Mouse (Mus musculus) lung, adult 10 weeks (tissue): ENCODE measurements around the gene Gm30083. TPM values are rescaled to one million over a fixed set of nuclear protein-coding genes. Genes with fewer than 3 reads are reported as not detected.

Experiments used
- polyA plus RNA-seq: library from polyadenylated mRNA; stranded (reverse); fragments of 350-450 nt; fragmentation: Illumina TruSeq; extraction: RNeasy Lipid Tissue Mini Kit (QIAGEN cat#74804); gene quantifications from one replicate; pipeline ENCODE4 v1.2.3, GENCODE M21; 2014; ENCODE audit warnings: low read depth, low replicate concordance; ENCODE audit not compliant: insufficient read depth

Gm30083 gene
- not detected for polyA plus RNA-seq

GRCm38 (mm10) chr14:34015063-34015462 lies at the start of gene Gm30083:
Gene Gm30083, minus strand, starts transcription at chr14:34015182.

GRCm38 (mm10) chr14:34052516-34052915 lies 37.5 kb upstream of the Gm30083 start, which contains the start of gene Antxrl:
Gene Antxrl, plus strand, starts transcription at chr14:34052707.

DNA sequence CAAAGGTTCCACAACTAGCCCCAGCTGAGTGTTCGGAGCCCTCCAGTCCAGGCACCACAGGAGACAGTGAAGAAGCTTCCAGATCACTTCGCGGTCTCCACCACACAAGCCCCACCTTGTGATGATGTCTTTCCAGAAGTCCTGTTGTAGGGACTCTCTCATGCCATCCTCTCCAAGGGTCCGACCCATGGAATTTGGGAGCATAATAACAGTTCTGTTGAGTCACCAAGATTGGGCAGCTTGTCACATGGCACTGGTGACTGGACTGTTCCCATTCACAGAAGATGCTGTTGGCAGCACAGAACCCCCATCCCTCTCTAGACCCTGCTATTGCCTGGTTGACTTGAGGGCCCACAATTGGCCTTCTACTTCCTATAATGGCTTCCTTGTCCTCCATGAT lies 1.4 kb upstream of the Gm30083 start, which contains the start of gene Gm5460:
Gene Gm5460 (plus strand): TSS at position 378 of the 400 bp plus-strand sequence.

GRCm38 (mm10) chr14:33978604-33979059 lies 36.4 kb downstream of the Gm30083 start, which contains the start of gene Zfp488:
Gene Zfp488, minus strand, starts transcription at chr14:33978764.

GRCm38 (mm10) chr14:33953761-33954160 lies 61.2 kb downstream of the Gm30083 start, which contains the start of gene Rbp3:
Gene Rbp3, plus strand, starts transcription at chr14:33954003.

DNA sequence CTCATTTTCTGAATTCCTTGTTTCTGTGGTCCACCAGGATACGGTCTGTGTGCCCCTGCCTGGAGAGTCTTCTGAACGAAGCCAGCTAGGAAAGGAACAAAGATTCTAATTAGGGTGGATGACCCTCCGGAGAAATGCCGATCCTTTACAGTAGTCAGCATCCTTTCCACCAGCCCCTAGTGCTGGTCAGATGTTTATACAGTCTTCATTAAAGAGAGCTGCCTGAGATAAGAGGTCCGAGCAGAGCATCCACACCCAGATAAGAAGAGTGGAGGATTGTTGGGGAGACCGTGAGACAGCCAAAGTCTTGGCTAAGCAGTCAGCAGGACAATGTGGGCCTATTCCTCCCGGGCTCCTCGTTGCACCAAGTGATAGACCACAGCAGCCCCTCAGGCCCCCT lies 74.2 kb downstream of the Gm30083 start, which contains the start of gene Gdf2:
Gene Gdf2 (plus strand): TSS at position 301 of the 400 bp plus-strand sequence.

Other genes starting within 250 kb of the Gm30083 start
- 2.9 TPM for gene Gdf10, start 91.6 kb downstream of the Gm30083 start, polyA plus RNA-seq
- 0.22 TPM for gene Gdf2, start 74.1 kb downstream of the Gm30083 start, polyA plus RNA-seq
- gene Rbp3, start 61.2 kb downstream of the Gm30083 start, polyA plus RNA-seq = not detected
- gene Zfp488, start 36.4 kb downstream of the Gm30083 start, polyA plus RNA-seq = not detected
- not detected for gene Gm5460, start 1.6 kb upstream of the Gm30083 start, polyA plus RNA-seq
- not detected for gene Antxrl, start 37.5 kb upstream of the Gm30083 start, polyA plus RNA-seq
- 21.6 TPM for gene Anxa8, start 70.8 kb upstream of the Gm30083 start, polyA plus RNA-seq
- gene A630023A22Rik, start 87.6 kb upstream of the Gm30083 start, polyA plus RNA-seq = 0.50 TPM
- 0.12 TPM for gene Npy4r, start 137.3 kb upstream of the Gm30083 start, polyA plus RNA-seq
- 0.06 TPM for gene Gprin2, start 186.5 kb upstream of the Gm30083 start, polyA plus RNA-seq
- 2.8 TPM for gene Syt15, start 204.4 kb upstream of the Gm30083 start, polyA plus RNA-seq